Mouse (Mus musculus) frontal cortex, postnatal 36 days (tissue): ENCODE data around the gene Fam187b.

ENCODE experiments used
- DNase-seq, 2 experiments: peaks; one replicate each; pipeline ENCODE4 v3.0.0; 2022; ENCODE audit warnings: low spot score in 2 of 2

Gene Fam187b

DNA sequence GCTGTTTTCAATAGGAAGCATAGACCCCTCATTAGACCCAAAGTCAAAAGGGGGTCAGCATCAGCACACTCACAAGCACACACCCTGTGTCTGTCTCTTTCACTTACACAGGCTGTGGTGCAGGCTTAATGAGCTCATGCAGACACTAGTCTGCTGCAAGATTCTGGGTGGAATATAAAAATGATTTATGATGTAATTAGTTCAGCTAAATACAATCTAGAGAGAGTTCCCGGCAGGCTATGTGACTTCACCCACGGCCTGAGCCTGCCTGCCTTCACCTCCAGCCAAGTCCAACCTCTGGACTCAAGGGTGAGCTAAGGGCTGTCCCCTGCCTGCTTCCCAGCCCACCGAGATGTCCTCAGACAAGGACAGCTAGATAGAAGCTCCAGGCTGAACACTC, 35.3 kb downstream of the Fam187b start:
- DNase-seq: no peak

DNA sequence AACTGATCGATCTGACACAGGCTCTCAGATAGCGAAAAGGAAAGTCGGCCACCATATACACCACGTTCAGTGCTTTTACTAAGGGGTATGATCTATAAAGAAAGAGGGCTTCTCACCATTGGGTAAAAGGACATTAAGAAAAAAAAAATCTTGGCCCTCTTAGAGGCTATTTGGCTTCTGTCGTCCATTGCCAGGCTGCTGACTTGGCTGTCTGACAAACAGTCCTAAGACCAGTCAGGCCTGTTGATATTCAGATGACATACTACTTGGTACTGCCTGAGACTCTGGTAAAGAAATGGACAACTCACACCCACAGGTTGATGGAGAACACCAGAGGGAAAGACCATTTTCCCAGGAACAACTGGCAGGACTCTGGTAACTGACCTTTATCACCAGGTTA, 39.4 kb downstream of the Fam187b start:
- DNase-seq: no peak

DNA sequence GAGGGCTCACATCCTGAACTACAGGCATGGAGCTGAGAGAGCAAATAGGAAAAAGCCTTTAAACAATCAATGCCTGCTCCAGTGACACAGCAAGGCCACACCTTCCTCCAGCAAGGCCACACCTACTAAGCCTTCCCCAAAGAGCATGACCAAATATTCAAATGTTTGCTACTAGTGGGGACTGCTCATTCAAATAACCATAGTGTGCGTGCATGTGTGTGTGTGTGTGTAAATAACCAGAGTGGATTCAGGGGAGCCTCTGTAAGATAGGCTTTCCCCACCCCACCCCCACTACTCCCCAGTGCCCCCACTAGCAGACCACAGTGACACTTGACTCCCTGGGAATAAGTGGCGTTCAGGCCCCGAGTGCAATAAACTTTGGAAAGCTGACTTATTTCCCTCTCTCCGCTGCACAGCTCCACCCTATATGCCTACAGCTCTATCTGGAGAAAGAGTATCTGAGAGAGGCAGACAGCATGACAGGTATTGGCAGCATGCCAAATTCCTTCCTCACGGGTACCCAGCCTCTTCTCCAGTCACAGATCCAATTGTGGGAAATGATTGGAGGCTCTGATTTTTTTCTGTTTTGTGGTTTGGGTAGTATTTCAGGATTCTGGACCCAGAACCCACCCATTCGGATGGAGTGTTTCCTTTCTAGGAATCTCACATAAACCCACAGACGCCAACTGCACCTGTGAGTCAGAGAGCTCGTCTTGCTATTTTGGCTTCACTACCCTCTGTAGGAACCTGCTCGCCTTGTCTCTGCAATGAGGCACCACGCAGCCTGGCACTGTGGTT, 43.7 kb downstream of the Fam187b start:
- DNase-seq: peak; percentile 72 to 88

DNA sequence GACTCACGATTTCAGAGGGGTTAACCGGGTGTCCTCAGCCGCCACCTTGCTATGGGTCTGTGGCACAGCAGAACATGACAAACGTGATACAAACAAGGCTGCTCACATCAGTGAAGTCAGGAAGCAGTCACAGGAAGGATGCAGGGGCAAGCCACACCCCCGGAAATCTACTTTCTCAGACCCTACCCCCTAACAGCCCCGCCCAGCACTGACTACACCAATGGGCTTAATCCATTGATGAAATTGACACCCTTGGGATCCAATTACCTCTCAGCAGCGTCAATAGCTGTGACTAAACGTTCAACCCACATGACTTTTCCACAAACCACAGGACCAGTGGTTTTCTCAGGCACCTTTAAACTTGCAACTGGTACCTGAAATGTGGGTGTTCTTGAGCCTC, 55.0 kb downstream of the Fam187b start:
- no peak for DNase-seq

DNA sequence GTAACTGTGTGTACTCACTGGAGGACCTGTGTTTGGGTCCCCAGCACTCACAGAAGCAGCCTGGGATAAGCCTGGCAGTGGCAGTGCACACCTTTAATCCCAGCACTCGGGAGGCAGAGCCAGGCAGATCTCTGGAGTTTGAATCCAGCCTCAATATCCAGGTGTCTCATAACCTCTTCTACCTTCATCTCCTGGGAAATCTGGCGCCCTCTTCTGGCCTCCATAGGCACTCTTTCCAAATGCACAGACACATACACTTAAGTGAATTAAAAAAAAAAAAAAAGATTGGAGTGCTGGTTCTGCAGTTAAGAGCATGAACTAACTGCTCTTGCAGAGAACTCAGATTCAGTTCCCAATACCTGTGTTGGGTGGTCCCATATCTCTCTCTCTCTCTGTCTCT, 57.1 kb downstream of the Fam187b start:
- DNase-seq: no peak

DNA sequence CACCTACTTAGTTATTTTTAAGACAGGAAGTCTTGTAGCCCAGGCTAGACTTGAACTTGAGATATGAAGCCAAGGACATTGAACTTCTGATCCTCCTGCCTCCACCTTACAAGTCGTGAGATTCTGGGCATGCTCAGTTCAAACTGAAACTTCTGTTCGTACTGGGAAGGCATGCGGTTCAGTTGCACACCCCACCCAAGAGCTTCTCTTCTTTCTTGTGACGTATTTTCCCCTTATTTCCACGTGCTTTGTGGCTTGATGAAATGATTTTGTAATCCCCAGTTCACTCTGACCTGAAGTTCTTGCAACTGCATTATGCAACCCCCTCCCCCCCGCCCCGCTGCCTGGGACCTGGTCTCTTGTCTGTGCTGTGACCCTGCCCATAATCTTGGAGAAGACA, 58.1 kb downstream of the Fam187b start:
- no peak for DNase-seq

DNA sequence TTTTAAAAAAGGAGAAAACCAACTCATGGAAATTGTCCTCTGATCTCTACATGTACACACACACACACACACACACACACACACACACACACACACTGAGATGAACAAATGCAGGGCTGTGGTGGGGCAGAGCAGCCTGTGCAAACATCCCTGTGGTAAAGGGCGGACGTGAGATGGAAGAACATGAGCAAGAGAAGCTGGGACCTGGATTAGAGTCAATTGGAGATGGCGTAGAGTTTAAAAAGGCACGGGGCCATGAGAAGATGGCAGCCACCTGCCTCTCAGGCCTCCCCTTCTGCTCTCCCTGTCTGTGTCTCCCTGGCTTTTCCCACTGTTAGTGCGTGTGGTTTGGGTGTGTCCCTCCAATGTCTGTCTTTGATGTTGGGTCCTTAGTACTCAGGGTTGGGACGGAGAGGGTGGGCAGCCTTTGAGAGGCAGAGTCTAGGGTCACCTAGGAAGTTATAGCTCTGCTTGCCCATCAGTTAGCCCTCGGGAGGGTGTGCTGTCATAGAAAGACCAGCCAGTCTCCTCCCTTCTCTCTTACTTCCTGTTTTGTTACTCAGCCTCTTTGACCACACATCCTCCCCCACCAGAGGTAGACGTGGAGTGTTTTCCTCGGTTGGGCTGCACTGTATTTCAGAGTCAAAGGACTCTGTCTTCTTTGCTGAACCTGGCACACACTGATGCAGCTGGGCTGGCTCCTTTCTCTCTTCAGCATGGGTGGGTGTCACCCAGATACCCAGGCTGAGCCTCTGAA, 60.0 kb downstream of the Fam187b start:
- no peak for DNase-seq

DNA sequence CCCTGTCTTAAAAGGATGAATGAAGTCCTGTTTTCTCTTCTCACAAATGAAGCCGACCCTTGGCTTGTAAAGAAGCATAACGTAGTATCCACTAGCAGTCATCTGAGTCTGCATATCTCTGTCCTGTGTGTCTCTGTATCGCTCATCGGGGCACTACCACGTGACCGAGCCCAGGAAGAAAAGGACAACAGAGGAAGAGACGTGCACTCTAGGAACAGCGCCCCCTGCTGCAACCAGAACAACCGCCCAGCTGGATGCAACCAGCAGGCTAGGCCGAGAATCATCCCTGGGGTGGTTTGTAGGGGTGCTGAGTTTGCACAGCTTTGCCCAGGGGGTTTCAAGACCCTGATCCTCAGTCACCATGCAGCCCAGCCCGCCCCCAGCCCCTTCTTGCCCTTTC, 61.2 kb downstream of the Fam187b start:
- no peak for DNase-seq

DNA sequence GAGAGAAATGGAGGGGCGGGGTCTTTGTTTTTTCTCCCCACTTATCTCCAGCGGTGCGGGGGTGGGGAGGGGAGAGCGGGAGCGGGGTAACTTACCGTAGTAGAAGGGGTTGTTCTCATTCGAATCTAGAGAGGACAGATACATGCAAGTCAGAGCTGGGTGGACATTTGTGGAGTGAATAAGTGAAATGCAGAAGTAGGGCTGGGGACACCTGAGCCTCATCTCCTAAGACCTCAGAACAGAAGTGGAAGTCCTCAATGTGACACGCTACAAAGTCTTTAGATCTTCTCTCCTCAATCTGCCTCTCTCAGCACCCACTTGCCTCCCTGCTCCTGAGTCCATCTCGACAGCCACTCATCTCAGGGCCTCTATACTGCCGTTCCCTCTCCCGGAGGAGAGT, 61.7 kb downstream of the Fam187b start:
- no peak for DNase-seq

DNA sequence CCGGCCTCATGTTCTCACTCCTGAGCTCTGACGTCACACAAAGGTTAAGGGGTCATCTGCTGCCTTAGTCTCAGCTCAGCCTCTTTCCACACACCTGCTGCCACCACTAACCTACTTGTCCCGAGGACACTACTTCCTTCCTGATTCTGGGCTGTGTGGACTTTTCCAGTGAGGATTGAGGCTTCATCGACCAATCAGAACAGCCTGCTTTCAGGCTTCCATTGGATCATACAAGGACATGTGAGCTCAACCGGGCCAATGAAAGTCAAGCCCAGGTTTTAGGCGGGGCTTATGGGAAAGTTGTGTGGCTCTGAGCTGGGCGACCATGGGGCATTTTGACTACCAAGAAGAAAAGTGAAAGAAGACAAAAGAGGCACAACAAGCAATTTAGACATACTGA, 63.3 kb downstream of the Fam187b start:
- no peak for DNase-seq

DNA sequence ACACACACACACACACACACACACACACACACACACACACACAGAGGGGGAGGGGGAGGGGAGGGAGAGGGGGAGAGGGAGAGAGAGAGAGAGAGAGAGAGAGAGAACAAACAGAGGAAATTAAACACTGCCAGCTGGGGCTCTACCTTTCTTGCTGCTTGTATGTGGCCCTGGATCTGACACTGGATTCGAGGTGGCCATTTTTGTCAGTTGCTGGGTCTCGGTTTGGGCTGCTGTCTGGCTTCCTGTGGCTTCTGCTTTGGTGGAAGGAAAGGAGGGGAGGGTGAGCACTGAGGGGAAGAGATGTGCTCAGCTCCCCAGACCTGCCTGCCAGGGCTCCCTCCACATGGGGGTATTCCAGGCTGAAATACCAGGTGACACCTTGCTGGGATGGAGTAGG, 64.1 kb downstream of the Fam187b start:
- no peak for DNase-seq

DNA sequence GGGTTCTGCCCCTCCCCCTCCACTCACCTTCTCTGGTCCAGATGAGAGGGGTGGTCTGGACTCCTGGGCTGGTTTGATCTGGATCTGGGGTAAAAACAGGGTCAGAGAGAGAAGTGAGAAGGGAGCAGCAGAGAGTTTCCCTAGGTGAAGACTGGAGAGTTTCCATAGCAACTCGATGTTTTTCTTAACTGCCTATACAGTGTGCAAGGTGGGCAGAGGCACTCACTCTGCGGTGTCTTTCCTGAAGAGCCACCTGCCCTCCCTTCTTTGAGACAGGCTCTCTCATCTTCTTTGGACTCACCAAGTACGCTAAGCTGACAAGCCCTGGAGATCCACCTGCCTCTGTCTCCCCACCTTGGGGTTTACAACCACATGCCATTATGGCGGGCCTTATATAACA, 65.4 kb downstream of the Fam187b start:
- no peak for DNase-seq
